Mouse (Mus musculus): ENCODE measurements at regions not wholly inside any gene's neighbourhood (a gene's known extent, or its start where the extent isn't known, plus 50 kb on each side); places are given as distances from the start of the nearest gene placed in this dataset.

DNA sequence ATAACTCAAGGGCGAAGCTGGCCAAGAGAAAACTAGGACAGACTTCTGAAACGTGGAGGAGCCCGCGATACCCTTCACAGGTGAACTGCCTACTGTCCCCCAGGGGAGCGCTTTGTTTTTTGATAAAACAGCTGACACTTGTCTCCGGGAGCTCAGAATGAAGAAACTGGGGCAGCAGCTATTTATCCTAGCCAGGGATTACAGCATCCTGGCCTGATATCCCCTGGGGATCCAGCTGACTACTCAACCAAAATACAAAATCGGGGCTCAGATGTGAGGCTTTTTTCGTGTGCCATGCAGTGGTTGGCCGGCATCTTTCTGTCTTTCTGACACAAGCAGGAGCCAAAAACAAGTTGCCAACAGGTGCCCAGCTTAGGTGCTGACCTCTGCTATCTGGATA is 52.0 kb upstream of the A430005L14Rik start:
- no peak for DNase-seq (ENCODE audit: extremely low spot score, low read depth, low spot score)

DNA sequence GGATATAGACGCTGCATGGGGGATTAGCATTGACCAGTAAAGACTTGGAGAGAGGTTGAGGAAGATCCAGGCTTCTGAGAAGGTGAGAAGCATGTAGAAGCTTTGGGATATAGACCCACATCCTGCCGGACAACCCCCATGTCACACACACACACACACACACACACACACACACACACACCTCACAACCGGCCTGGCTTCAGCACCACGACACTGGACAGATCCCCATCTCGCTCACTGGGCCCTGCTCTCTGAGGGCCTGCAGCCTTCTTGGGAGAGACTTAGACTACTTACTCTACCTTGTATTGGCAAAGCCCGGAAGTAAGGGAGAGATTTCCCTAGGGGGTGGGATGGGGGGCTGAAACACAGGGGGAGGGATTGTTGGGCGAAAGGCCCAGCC is 51.5 kb upstream of the A430005L14Rik start:
- DNase-seq (ENCODE audit: extremely low spot score, low read depth, low spot score): no peak

All from hindlimb bud, embryonic 11.5 days (tissue).